Mouse (Mus musculus) neural tube, embryonic 15.5 days (tissue): ENCODE results near the gene Erf. TPM values are rescaled to one million over a fixed set of nuclear protein-coding genes. Genes with fewer than 3 reads are reported as not detected.

Experiments
- ATAC-seq: fragments of 200-750 bp; cut with Nextera tagmentation; 2 replicates; pipeline ENCODE4 v1.8.0; 2017; ENCODE audit warnings: mild to moderate bottlenecking, moderate TSS enrichment, moderate library complexity; ENCODE audit not compliant: low FRiP score
- H3K27ac ChIP-seq: fragments of 300-500 bp; sonication (generic); replicated peaks from 2 replicates; pipeline ENCODE4 v1.5.1; 2015; ENCODE audit warnings: mild to moderate bottlenecking, inconsistent platforms
- H3K27me3 ChIP-seq: fragments of 300-500 bp; sonication (generic); replicated peaks from 2 replicates; pipeline ENCODE4 v1.6.1; 2015; ENCODE audit warnings: inconsistent platforms
- H3K36me3 ChIP-seq: fragments of 300-500 bp; sonication (generic); 2 replicates; pipeline ENCODE4 v1.6.1; 2015; ENCODE audit warnings: inconsistent platforms
- H3K4me1 ChIP-seq: fragments of 300-500 bp; sonication (generic); 2 replicates; pipeline ENCODE4 v1.6.1; 2015; ENCODE audit warnings: inconsistent platforms
- H3K4me2 ChIP-seq: fragments of 300-500 bp; sonication (generic); 2 replicates; pipeline ENCODE4 v1.6.1; 2015; ENCODE audit warnings: inconsistent platforms, mild to moderate bottlenecking, moderate library complexity
- H3K4me3 ChIP-seq: fragments of 300-500 bp; sonication (generic); replicated peaks from 2 replicates; pipeline ENCODE4 v1.5.1; 2015; ENCODE audit warnings: mild to moderate bottlenecking, inconsistent platforms
- H3K9ac ChIP-seq: fragments of 300-500 bp; sonication (generic); replicated peaks from 2 replicates; pipeline ENCODE4 v1.6.1; 2015; ENCODE audit warnings: mild to moderate bottlenecking, inconsistent platforms
- H3K9me3 ChIP-seq: fragments of 300-500 bp; sonication (generic); replicated peaks from 2 replicates; pipeline ENCODE4 v1.6.1; 2016; ENCODE audit warnings: inconsistent platforms
- WGBS: fragments of 180-500 bp; shearing (Covaris S2); methylation state at CpG from one replicate; pipeline ENCODE4 v1.1.7; 2015; ENCODE audit warnings: mixed read lengths; 5-methylcytosine and 5-hydroxymethylcytosine counted together
- polyA plus RNA-seq: library from polyadenylated mRNA; unstranded; fragments of >200 nt; fragmentation: Nextera tagmentation; extraction: Ambion mirVana; gene quantifications from 2 replicates; pipeline ENCODE4 v1.2.1, GENCODE M21; 2015

Erf gene
- polyA plus RNA-seq, 1 experiment from 2014 or later: 3.7 TPM

DNA sequence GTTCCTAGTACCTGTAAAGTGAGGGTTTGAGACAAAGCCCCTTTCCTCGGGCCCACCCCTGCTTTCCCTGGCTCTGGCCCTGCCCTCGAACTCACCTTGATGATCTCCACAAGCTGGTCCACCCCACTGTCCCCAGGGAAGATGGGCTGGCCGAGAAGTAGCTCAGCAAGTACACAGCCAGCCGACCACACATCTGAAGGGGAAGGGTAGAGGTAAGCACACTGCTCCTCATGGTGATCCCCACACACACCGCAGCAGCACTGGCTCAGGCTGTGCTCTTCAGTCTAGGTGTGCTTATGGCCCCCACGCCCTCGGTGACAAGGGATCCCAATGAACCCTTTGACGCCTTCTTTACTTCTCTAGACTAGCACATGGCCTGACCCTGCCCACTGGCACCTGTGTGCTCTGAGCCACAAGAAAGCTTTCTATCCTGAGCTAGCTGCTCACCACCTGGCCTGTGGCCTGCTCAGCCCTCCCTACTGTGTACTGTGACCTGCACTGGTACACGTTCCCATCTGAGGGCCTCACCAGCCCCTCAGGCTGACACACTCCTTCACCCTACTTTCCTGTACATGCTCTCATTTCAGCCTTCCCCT, 19.8 kb downstream of the Erf start:
- WGBS: 90% methylated on average over 9 of the region's 9 CpGs
- Histone ChIP-seq H3K9me3 (no peaks in the 10 kb centered on the region), H3K4me2 (no peak overlapping the region), H3K36me3 (peaks cover 91% of the 10 kb centered on the region), H3K27ac (no peak overlapping the region), H3K27me3 (no peaks in the 10 kb centered on the region), H3K4me3 (no peak overlapping the region), H3K9ac (no peak overlapping the region), H3K4me1 (peaks cover 22% of the 10 kb centered on the region)
- no peak for ATAC-seq

DNA sequence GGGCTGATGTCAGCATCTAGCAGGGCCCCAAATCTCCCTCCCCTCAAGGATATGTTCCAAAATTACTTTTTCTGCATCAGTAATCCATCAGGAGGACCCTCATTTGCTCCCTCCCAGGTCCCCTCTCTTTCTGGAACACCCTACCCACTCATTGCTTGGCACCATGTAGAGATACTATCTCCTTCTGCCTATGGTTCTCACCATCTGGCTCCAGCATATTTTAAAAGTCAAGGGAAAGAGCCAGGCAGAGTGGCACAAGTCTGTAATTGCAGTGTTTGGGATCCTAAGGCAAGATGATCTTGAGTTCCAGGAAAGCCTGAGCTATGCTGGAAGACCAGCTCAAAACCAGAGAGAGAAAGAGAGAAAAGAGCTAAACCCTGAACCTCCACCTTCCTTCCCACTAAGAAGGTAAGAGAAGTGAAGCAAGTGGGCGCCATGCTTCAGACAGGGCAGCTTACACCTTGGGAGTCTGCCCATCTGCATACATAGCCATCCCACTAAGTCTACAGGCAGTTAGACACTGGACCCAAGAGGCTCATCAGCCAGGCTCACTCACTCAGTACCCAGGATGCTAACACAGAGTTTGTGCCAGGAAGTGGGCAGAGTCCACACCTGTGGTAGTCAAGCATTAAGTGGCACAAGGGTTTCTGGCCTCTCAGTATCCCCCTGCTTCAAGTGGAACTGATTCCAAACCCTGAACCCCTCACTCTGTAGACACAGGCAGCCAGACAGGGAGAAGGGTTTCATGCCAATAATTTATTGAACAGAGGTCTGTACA, 22.8 kb downstream of the Erf start:
- H3K27ac ChIP-seq: no peak overlapping the region
- H3K36me3 ChIP-seq: peaks cover 88% of the 10 kb centered on the region
- H3K4me1 ChIP-seq: peaks cover 7% of the 10 kb centered on the region
- 89% methylated on average over 1 of the region's 1 CpGs for WGBS
- H3K9ac ChIP-seq: no peak overlapping the region
- H3K4me3 ChIP-seq: no peak overlapping the region
- no peaks in the 10 kb centered on the region for H3K27me3 ChIP-seq
- no peaks in the 10 kb centered on the region for H3K9me3 ChIP-seq
- ATAC-seq: no peak
- H3K4me2 ChIP-seq: no peak overlapping the region

DNA sequence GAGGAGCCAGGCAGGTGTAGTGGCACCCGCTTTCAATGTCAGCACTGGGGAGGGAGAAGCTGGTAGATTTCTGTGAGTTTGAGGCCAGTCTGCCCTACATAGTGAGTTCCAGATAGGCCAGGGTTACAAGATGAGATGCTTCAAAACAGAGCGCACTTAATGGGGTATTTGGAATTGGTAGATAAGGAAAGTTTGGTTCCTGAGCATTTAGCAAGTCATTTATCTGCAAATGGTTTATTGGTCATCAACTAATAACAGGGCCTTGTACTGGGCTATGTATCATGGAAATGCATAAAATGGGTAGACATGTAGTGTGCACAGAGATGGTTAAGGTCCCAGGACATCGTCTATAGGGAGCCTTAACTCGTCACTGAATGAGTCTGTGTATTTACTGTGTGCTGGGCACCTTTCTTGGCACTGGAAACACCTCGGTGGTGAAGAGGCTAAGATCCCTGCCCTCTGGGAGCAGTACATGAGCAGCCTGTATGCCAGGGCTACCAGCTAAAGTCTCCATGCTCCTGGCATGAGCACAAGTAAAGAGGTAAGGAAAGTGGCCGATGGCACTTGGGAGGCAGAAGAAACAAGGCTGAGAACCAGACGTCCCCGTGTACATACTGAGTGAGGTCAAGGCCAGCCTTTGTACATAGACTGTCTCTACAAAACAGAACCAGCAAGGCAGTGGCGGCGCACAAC, 28.1 kb downstream of the Erf start:
- ATAC-seq: no peak
- WGBS: 85% methylated on average over 10 of the region's 10 CpGs

DNA sequence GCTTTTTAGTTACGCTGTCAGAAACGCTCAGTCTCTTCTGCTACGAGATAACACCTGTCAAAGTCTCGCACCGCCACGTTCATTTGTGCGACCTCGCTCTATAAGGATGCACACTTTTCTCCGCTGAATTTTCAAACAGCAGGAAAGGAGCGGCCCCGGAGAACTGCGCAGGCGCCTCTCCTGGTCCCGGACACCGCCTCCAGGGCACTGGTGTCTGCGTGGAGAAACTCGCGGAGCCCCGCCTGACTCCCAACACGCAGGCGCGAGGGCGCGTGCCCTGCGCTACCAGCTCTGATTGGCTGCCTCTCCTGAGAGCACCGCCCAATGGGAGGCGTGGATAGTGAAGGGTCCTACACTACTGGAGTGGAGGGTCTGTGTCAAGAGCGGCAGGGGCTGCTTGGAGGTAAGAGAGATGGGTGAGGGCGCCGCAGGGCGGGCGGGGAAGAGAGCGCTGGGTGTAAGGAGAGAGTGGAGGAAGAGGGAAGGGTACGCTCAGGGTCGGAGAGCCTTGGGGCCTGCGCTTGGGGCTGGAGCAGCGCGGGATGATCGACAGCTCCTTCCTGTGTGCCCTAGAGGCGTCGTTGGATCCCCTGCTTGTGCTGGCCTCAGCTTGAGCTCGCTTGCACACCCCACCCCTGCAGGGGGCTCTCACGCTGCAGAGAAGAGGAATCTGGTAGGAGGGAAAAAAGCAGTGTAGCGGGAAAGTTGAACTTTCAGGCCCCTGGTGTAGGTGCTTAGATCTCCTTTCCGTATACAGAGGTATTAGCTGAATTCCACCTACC, 29.3 kb downstream of the Erf start, which contains the start of gene Zfp526:
Gene Zfp526 (plus strand): TSS at position 324 of the 782 bp plus-strand sequence.
- WGBS: under 1% methylated on average over 40 of the region's 45 CpGs
- ATAC-seq: peak; percentile 94
- H3K9me3 ChIP-seq: no peaks in the 10 kb centered on the region
- H3K4me3 ChIP-seq: peak within 1 kb of the TSS; percentile 57
- peak within 1 kb of the TSS; percentile 81 for H3K9ac ChIP-seq
- H3K36me3 ChIP-seq: peaks cover 29% of the 10 kb centered on the region
- peak within 1 kb of the TSS; percentile 98 for H3K4me2 ChIP-seq
- peaks cover 43% of the 10 kb centered on the region for H3K4me1 ChIP-seq
- H3K27me3 ChIP-seq: no peaks in the 10 kb centered on the region
- H3K27ac ChIP-seq: peak within 1 kb of the TSS; percentile 95

More for the DNA sequence above, 28.1 kb downstream of the Erf start:
- H3K4me3 ChIP-seq: peak overlapping the region; percentile 57
- peak overlapping the region; percentile 95; the same call in 1 of the 2 replicates for H3K27ac ChIP-seq
- H3K36me3 ChIP-seq: peaks cover 36% of the 10 kb centered on the region
- H3K4me2 ChIP-seq: peak overlapping the region; percentile 98
- H3K9me3 ChIP-seq: no peaks in the 10 kb centered on the region
- no peaks in the 10 kb centered on the region for H3K27me3 ChIP-seq
- H3K9ac ChIP-seq: peak overlapping the region; percentile 81
- peaks cover 43% of the 10 kb centered on the region for H3K4me1 ChIP-seq

DNA sequence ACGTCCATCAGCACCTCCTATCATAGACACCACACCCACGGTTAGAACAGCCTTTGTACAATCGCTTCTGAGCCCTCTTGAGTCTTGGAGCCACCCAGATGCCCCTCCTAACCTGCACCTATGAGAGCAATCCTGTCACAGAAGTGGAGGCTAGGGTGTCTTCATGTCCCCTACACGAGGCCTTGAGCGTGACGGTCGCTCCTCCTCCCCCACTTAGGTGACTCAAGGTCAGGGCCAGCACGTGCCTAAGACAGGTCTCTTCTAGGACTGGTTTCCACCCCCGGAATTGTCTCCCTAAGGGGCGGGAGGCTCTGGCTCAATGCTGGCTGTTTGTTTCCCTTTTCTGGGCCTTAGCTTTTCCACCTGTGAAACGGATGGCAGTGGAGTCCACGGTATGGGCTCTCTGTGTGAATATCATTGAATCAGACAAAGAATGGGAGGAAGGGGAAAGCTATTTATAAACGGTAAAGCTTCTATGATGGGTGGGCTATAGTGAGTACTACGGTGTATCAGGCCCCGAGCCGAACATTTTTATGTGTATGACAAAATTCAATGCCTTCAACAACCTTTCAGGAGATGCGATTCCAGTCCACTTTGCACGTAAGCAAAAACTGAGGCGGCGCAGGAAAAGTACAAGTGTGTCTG, 30.0 kb downstream of the Erf start, which contains the start of gene Dedd2:
Gene Dedd2 (minus strand): TSS at position 159 of the 645 bp plus-strand sequence.
- no peaks in the 10 kb centered on the region for H3K9me3 ChIP-seq
- H3K36me3 ChIP-seq: peaks cover 23% of the 10 kb centered on the region
- H3K9ac ChIP-seq: peak within 1 kb of the TSS; percentile 82
- WGBS: 9% methylated on average over 20 of the region's 20 CpGs
- peak within 1 kb of the TSS; percentile 57 for H3K4me3 ChIP-seq
- H3K27ac ChIP-seq: peak within 1 kb of the TSS; percentile 95
- H3K4me1 ChIP-seq: peaks cover 43% of the 10 kb centered on the region
- peak; percentile 6; the same call in 1 of the 2 replicates for ATAC-seq
- H3K27me3 ChIP-seq: no peaks in the 10 kb centered on the region
- H3K4me2 ChIP-seq: peak within 1 kb of the TSS; percentile 98

DNA sequence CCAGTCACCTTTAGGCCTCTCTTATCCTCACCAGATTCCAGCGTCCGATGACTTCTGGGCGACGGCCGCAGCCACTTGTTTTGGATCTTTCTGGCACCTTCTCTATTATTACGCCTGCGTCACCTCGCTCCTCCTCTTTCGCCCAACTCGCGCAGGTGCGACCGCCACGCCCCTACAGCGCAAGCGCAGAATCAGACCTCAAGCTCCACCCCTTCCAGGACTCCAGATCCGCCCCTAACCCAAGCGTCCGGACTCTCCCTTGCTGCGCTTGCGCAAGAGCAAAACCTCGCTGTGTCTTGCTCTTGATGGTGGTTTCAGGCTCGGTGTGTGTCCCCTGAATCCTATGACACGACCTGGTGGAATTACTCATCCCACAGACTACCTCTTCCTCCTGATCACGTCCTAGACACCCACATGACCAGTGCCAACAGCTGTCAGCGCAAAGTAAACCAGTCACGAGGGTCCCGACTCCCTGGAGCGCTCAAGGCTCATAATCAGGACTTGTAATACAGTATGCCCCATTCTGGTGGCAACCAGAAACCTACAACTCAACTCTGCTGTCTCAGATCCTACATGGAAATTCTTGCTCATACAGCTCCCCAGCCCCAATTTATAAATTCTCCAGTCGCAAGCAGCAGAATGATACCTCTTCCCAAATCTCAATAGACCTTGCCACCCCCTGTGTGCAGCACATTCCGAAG, 30.7 kb downstream of the Erf start:
- peak overlapping the region; percentile 82 for H3K27ac ChIP-seq
- H3K9me3 ChIP-seq: no peaks in the 10 kb centered on the region
- 2% methylated on average over 31 of the region's 31 CpGs for WGBS
- H3K4me1 ChIP-seq: peaks cover 43% of the 10 kb centered on the region
- ATAC-seq: peak; percentile 82
- H3K36me3 ChIP-seq: peaks cover 23% of the 10 kb centered on the region
- H3K9ac ChIP-seq: peak overlapping the region; percentile 82
- peak overlapping the region; percentile 57 for H3K4me3 ChIP-seq
- peak overlapping the region; percentile 98 for H3K4me2 ChIP-seq
- no peaks in the 10 kb centered on the region for H3K27me3 ChIP-seq

DNA sequence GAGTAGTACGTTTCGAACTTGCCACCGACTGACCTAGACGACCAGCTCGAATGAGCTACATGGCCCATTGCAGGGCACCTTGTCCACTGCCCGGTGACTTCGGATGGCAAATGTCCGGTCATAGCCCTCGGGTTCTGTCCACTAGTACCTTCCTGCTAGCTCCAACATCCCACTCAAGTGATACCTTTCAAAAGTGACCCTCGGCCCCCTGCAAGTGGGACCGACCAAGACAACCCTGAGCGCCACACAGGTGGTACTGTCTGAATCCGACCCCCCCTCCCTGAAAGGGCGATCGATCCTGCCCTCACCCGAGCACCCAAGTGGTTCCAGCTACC, 31.2 kb downstream of the Erf start:
- under 1% methylated on average over 16 of the region's 16 CpGs for WGBS
- peaks cover 19% of the 10 kb centered on the region for H3K36me3 ChIP-seq
- no peaks in the 10 kb centered on the region for H3K9me3 ChIP-seq
- H3K4me1 ChIP-seq: peaks cover 43% of the 10 kb centered on the region
- H3K27me3 ChIP-seq: no peaks in the 10 kb centered on the region
- H3K4me2 ChIP-seq: peak overlapping the region; percentile 98
- ATAC-seq: peak; percentile 39
- H3K27ac ChIP-seq: peak overlapping the region; percentile 82
- peak overlapping the region; percentile 57 for H3K4me3 ChIP-seq
- H3K9ac ChIP-seq: peak overlapping the region; percentile 82

DNA sequence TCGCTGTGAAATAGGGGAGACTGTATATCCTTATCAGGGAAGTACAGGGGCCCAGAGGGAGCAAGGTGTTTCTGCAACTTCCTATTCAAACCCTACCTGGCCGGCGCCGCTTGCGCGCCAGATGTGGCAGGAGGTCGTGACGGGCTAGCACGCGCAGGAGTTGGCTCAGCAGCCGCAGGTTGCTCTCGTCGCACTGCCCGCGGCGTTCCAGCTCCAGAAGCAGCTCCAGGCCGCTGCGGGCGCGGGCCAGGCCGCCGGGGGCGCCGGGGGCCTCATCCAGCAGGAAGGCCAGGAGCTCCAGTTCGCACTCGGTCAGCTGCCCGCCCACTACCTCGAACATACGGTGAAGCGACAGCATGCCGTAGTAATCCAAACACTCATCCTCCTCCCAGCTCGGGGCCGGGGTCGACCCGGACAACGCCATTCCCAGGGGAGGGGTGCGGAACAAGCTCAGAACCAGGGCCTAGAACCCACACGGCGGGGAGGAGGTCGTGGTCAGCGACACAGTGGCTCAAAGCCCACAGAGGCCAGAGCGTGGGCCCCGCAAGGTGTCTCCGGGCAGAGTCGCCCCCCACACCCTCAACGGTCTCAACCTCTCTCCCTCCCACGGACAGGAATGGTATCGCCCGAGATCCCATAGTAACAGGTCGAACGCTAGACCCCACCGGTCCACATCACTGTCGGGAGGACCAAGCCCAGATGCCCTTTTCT, 31.7 kb downstream of the Erf start:
- H3K27me3 ChIP-seq: no peaks in the 10 kb centered on the region
- peaks cover 43% of the 10 kb centered on the region for H3K4me1 ChIP-seq
- peak overlapping the region; percentile 82 for H3K9ac ChIP-seq
- under 1% methylated on average over 53 of the region's 53 CpGs for WGBS
- H3K4me3 ChIP-seq: peak overlapping the region; percentile 57
- no peaks in the 10 kb centered on the region for H3K9me3 ChIP-seq
- H3K36me3 ChIP-seq: peaks cover 20% of the 10 kb centered on the region
- peak overlapping the region; percentile 82 for H3K27ac ChIP-seq
- peak; percentile 49 for ATAC-seq
- H3K4me2 ChIP-seq: peak overlapping the region; percentile 98

DNA sequence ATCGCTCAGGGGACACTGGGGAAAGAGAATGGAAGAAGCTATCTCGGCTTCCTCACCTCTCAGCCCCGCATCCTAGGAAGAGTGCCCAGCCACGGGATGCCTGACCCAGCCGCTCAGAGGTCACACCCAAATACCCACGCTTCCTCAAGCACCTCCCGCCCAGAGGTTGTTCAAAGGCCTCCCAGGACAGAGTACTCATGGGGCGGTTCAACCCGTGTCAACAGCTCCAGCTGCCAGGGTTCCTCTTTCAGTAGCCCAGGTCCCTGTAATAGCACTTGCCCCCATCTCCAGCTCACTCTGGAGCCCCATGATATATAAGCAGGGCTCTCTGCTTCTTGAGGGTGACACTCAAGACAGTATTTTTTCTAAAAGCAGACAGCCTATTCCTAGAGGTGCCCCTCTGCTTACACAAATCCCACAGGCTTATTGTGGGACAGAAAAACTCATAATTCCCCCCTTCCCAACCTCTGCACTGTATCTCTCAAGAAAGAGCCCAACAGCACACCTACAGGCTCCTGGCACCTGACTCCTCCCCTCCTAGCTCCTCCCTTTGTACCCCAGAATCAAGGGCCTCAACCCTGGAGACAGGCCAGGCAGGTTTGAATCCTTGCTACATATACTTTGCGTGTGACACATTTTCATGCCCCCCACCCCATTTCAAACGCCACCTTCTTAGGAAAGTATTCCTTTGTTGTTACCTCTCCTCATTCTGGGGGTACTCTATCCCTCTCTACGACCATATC, 32.7 kb downstream of the Erf start:
- H3K4me2 ChIP-seq: peak overlapping the region; percentile 98
- H3K4me3 ChIP-seq: peak overlapping the region; percentile 57; the same call in 1 of the 2 replicates
- H3K27ac ChIP-seq: no peak overlapping the region
- H3K9me3 ChIP-seq: no peaks in the 10 kb centered on the region
- H3K27me3 ChIP-seq: no peaks in the 10 kb centered on the region
- no peak overlapping the region for H3K9ac ChIP-seq
- peaks cover 40% of the 10 kb centered on the region for H3K4me1 ChIP-seq
- WGBS: 70% methylated on average over 12 of the region's 12 CpGs
- peaks cover 19% of the 10 kb centered on the region for H3K36me3 ChIP-seq
- no peak for ATAC-seq
